Comparison of ENCODE assay signal across 28 mouse cellular contexts in genomic region chr10:108377369-108377768, GRCm38 (mm10). TPM values are rescaled to one million over a fixed set of nuclear protein-coding genes. Genes with fewer than 3 reads are reported as not detected.
"Had no signal": no experiment of that assay in that cellular context is flagged by ENCODE, and none has a peak within 500 bp of the region (broad histone marks: within the 10 kb centered on the region; RNA-seq: fewer than 3 reads in every experiment).

No protein-coding gene starts in this region.

- H3K36me3 ChIP-seq: heart, embryonic 15.5 days; hindbrain, embryonic 12.5 days; intestine, embryonic 15.5 days; limb, embryonic 10.5 days; limb, embryonic 12.5 days had no signal

- H3K4me1 ChIP-seq: hindbrain, embryonic 10.5 days; hindbrain, embryonic 12.5 days; intestine, embryonic 15.5 days; kidney, embryonic 15.5 days; limb, embryonic 10.5 days had no signal

- H3K27ac ChIP-seq: gastrocnemius, adult 2 months; heart, adult 2 months; heart, embryonic 13.5 days; heart, embryonic 15.5 days; hindbrain, embryonic 10.5 days; hindbrain, embryonic 12.5 days; hindbrain, embryonic 14.5 days; intestine, embryonic 15.5 days; kidney, embryonic 15.5 days; layer of hippocampus, adult 2 months; left cerebral cortex, adult 2 months; limb, embryonic 10.5 days; limb, embryonic 12.5 days; liver, embryonic 14.5 days had no signal

- ATAC-seq: hindbrain, embryonic 16.5 days; inflammation-experienced regulatory T-cells, adult 6 months; intestine, embryonic 15.5 days; intestine, postnatal 0 days had no signal

- H3K4me2 ChIP-seq: heart, embryonic 11.5 days; heart, embryonic 13.5 days; heart, embryonic 15.5 days; hindbrain, embryonic 12.5 days; hindbrain, embryonic 14.5 days; intestine, embryonic 15.5 days; kidney, embryonic 15.5 days; limb, embryonic 12.5 days; liver, embryonic 11.5 days had no signal

- H3K27me3 ChIP-seq: heart, embryonic 13.5 days; heart, embryonic 15.5 days; hindbrain, embryonic 12.5 days; intestine, embryonic 15.5 days; kidney, embryonic 15.5 days; limb, embryonic 12.5 days had no signal

- DNase-seq: gastrocnemius, adult 2 months; gastrocnemius, postnatal 10 days; gastrocnemius, postnatal 25 days; heart, adult 2 months; heart, postnatal 14 days; heart, postnatal 4 days; kidney, adult 18-20 months; kidney, postnatal 14 days; kidney, postnatal 4 days; liver had no signal

- H3K4me3 ChIP-seq: gastrocnemius, adult 2 months; heart, adult 2 months; heart, embryonic 13.5 days; heart, embryonic 15.5 days; hindbrain, embryonic 10.5 days; hindbrain, embryonic 12.5 days; intestine, embryonic 15.5 days; kidney, embryonic 15.5 days; layer of hippocampus, adult 2 months; left cerebral cortex, adult 2 months; limb, embryonic 10.5 days; limb, embryonic 12.5 days had no signal

- H3K9ac ChIP-seq: heart, embryonic 13.5 days; heart, embryonic 15.5 days; hindbrain, embryonic 12.5 days; hindbrain, embryonic 14.5 days; intestine, embryonic 15.5 days; kidney, embryonic 15.5 days; limb, embryonic 12.5 days; liver, embryonic 14.5 days had no signal

- H3K9me3 ChIP-seq: heart, embryonic 15.5 days; intestine, embryonic 15.5 days; kidney, embryonic 15.5 days; limb, embryonic 10.5 days had no signal

RNA-seq across cellular contexts. Expression of gene Pawr, which starts 45.4 kb away (rescaled TPM):
- total RNA-seq: granulocyte monocyte progenitor cell, adult 5-6 weeks had no signal
